Comparison of ENCODE assay signal across 18 mouse cellular contexts in genomic region chr15:78959537-78959936, GRCm38 (mm10).
"Had no signal": no experiment of that assay in that cellular context is flagged by ENCODE, and none has a peak within 500 bp of the region (broad histone marks: within the 10 kb centered on the region; RNA-seq: fewer than 3 reads in every experiment).

No protein-coding gene starts in this region.

- H3K4me3 ChIP-seq: layer of hippocampus, adult 2 months; limb, embryonic 10.5 days; limb, embryonic 13.5 days; liver, embryonic 12.5 days; liver, embryonic 15.5 days; lung, embryonic 15.5 days; midbrain, embryonic 12.5 days; myocyte; neural tube, embryonic 13.5 days had no signal

- H3K4me2 ChIP-seq: limb, embryonic 13.5 days; liver, embryonic 12.5 days; liver, embryonic 15.5 days; lung, embryonic 15.5 days; midbrain, embryonic 12.5 days; neural tube, embryonic 13.5 days had no signal

- H3K36me3 ChIP-seq: liver, embryonic 12.5 days; liver, embryonic 15.5 days; lung, embryonic 15.5 days had no signal

- H3K27me3 ChIP-seq: limb, embryonic 13.5 days; lung, embryonic 15.5 days; midbrain, embryonic 12.5 days; neural tube, embryonic 13.5 days had no signal

- H3K9me3 ChIP-seq: limb, embryonic 10.5 days; limb, embryonic 13.5 days; liver, embryonic 12.5 days; liver, embryonic 15.5 days; lung, embryonic 15.5 days; midbrain, embryonic 12.5 days; neural tube, embryonic 13.5 days had no signal

- H3K27ac ChIP-seq: kidney, postnatal 0 days; layer of hippocampus, adult 2 months; limb, embryonic 10.5 days; limb, embryonic 13.5 days; liver, embryonic 12.5 days; liver, embryonic 15.5 days; lung, embryonic 15.5 days; midbrain, embryonic 12.5 days; neural tube, embryonic 13.5 days had no signal

- H3K4me1 ChIP-seq: liver, embryonic 12.5 days; liver, embryonic 15.5 days; lung, embryonic 15.5 days had no signal

- DNase-seq: kidney, postnatal 25 days; layer of hippocampus, adult 9-11 months; liver; lung, postnatal 4 days; thymus, adult 2 months; thymus, postnatal 14 days; thymus, postnatal 4 days had no signal

- H3K9ac ChIP-seq: liver, embryonic 12.5 days; liver, embryonic 15.5 days; lung, embryonic 15.5 days; midbrain, embryonic 12.5 days; neural tube, embryonic 13.5 days had no signal

- ATAC-seq: liver, embryonic 12.5 days; midbrain, embryonic 16.5 days had no signal
